Mouse (Mus musculus) embryonic facial prominence, embryonic 11.5 days (tissue): Measurements from ENCODE around the gene 4930550C14Rik. TPM values are rescaled to one million over a fixed set of nuclear protein-coding genes. Genes with fewer than 3 reads are reported as not detected.

Experiments used
- ATAC-seq: fragments of 200-750 bp; cut with Nextera tagmentation; replicated peaks from 2 replicates; pipeline ENCODE4 v1.8.0; 2017; ENCODE audit warnings: low read depth; ENCODE audit not compliant: insufficient number of reproducible peaks, low FRiP score, low TSS enrichment
- DNase-seq: peaks from one replicate; pipeline ENCODE4 v3.0.0-alpha.2; 2015; ENCODE audit warnings: low spot score
- H3K27ac ChIP-seq: fragments of 300-500 bp; sonication (generic); replicated peaks from 2 replicates; pipeline ENCODE4 v1.5.1; 2014; ENCODE audit warnings: mild to moderate bottlenecking, low read depth, low read length, control low read depth
- H3K27me3 ChIP-seq: fragments of 300-500 bp; sonication (generic); 2 replicates; pipeline ENCODE4 v1.6.1; 2014; ENCODE audit warnings: mild to moderate bottlenecking, low read length, moderate library complexity, mixed read lengths; ENCODE audit not compliant: control insufficient read depth, insufficient read depth
- H3K36me3 ChIP-seq: fragments of 300-500 bp; sonication (generic); replicated peaks from 2 replicates; pipeline ENCODE4 v1.6.1; 2014; ENCODE audit warnings: low read depth, mild to moderate bottlenecking, low read length, moderate library complexity, mixed read lengths; ENCODE audit not compliant: control insufficient read depth, insufficient read depth
- H3K4me1 ChIP-seq: fragments of 300-500 bp; sonication (generic); 2 replicates; pipeline ENCODE4 v1.6.1; 2014; ENCODE audit warnings: low read length, mixed read lengths; ENCODE audit not compliant: control insufficient read depth, insufficient read depth
- H3K4me2 ChIP-seq: fragments of 300-500 bp; sonication (generic); 2 replicates; pipeline ENCODE4 v1.6.1; 2014; ENCODE audit warnings: low read depth, mild to moderate bottlenecking, control low read depth, low read length, moderate library complexity
- H3K4me3 ChIP-seq: fragments of 300-500 bp; sonication (generic); 2 replicates; pipeline ENCODE4 v1.5.1; 2014; ENCODE audit warnings: low read depth, low read length, control low read depth
- H3K9ac ChIP-seq: fragments of 300-500 bp; sonication (generic); replicated peaks from 2 replicates; pipeline ENCODE4 v1.6.1; 2014; ENCODE audit warnings: mild to moderate bottlenecking, control low read depth, low read length
- H3K9me3 ChIP-seq: fragments of 300-500 bp; sonication (generic); replicated peaks from 2 replicates; pipeline ENCODE4 v1.6.1; 2016; ENCODE audit warnings: mild to moderate bottlenecking, low read length, inconsistent platforms, mixed read lengths; ENCODE audit not compliant: control insufficient read depth
- WGBS: fragments of 180-500 bp; shearing (Covaris S2); extraction: QIAGEN DNeasy Blood & Tissue Kit; methylation state at CpG from one replicate; pipeline ENCODE4 v1.1.7; 2014; 5-methylcytosine and 5-hydroxymethylcytosine counted together
- polyA plus RNA-seq: library from polyadenylated mRNA; unstranded; fragments of >200 nt; fragmentation: Nextera tagmentation; extraction: Ambion mirVana; gene quantifications from 2 replicates; pipeline ENCODE4 v1.2.1, GENCODE M21; 2014

Gene 4930550C14Rik
- polyA plus RNA-seq = 0.33 and 0.43 TPM in 2 replicates

- H3K4me2 ChIP-seq = peak within 1 kb of the TSS; percentile 16
- no peak for DNase-seq
Observed at GRCm38 (mm10) chr9:53402291-53402711, at the start of gene 4930550C14Rik. 4930550C14Rik (plus strand) TSS chr9:53402325.

DNA sequence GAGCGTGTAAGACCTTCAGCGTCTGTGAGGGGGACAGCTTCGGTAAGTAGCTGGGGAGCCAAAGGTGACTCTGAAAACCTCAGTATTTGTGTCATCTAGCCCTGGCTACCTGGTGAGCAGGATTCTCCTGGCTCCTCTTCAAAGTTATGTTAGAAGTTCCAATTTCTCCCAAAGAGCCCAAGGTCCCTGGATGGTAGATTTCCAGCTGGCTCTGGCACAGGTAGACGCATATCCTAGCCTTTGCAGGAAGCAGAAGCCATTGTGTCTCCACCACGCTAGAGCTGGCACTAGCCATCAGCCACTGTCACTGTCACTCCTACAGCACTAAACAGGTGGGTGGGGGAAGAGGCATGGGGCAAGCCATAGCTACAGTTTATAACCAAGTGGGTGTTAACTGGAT, 49.0 kb upstream of the 4930550C14Rik start:
- no peaks in the 10 kb centered on the region for H3K36me3 ChIP-seq
- DNase-seq (no peak), ATAC-seq (no peak)
- H3K27me3 ChIP-seq = no peaks in the 10 kb centered on the region
- no peak overlapping the region for H3K4me2 ChIP-seq
- no peak overlapping the region for H3K27ac ChIP-seq
- 86% methylated on average over 5 of the region's 5 CpGs for WGBS
- no peaks in the 10 kb centered on the region for H3K9me3 ChIP-seq
- no peak overlapping the region for H3K4me3 ChIP-seq
- H3K9ac ChIP-seq = no peak overlapping the region
- no peaks in the 10 kb centered on the region for H3K4me1 ChIP-seq

More at GRCm38 (mm10) chr9:53402291-53402711, at the start of gene 4930550C14Rik:
- no peak within 1 kb of the TSS for H3K9ac ChIP-seq
- no peaks in the 10 kb centered on the region for H3K9me3 ChIP-seq
- H3K27me3 ChIP-seq = no peaks in the 10 kb centered on the region
- WGBS = 39% methylated on average over 11 of the region's 11 CpGs
- no peak within 1 kb of the TSS for H3K4me3 ChIP-seq
- ATAC-seq = no peak
- H3K36me3 ChIP-seq = no peaks in the 10 kb centered on the region
- no peak within 1 kb of the TSS for H3K27ac ChIP-seq
- no peaks in the 10 kb centered on the region; the same call in 1 of the 2 replicates for H3K4me1 ChIP-seq

GRCm38 (mm10) chr9:53356219-53357155, 45.6 kb upstream of the 4930550C14Rik start:
- H3K36me3 ChIP-seq = no peaks in the 10 kb centered on the region
- H3K4me3 ChIP-seq = no peak overlapping the region
- no peaks in the 10 kb centered on the region for H3K4me1 ChIP-seq
- WGBS = 58% methylated on average over 14 of the region's 14 CpGs
- H3K9ac ChIP-seq = no peak overlapping the region
- DNase-seq = peak; percentile 4
- no peak overlapping the region for H3K4me2 ChIP-seq
- no peaks in the 10 kb centered on the region for H3K27me3 ChIP-seq
- H3K9me3 ChIP-seq = no peaks in the 10 kb centered on the region
- no peak for ATAC-seq
- no peak overlapping the region for H3K27ac ChIP-seq

- no peak for DNase-seq
- no peaks in the 10 kb centered on the region for H3K27me3 ChIP-seq
- no peak overlapping the region for H3K9ac ChIP-seq
- ATAC-seq = no peak
- no peaks in the 10 kb centered on the region for H3K4me1 ChIP-seq
- no peak overlapping the region for H3K4me2 ChIP-seq
- 53% methylated on average over 3 of the region's 3 CpGs for WGBS
- no peak overlapping the region for H3K27ac ChIP-seq
- H3K4me3 ChIP-seq = no peak overlapping the region
- no peaks in the 10 kb centered on the region for H3K36me3 ChIP-seq
- H3K9me3 ChIP-seq = no peaks in the 10 kb centered on the region
Observed at GRCm38 (mm10) chr9:53371339-53371738, 30.8 kb upstream of the 4930550C14Rik start.

DNA sequence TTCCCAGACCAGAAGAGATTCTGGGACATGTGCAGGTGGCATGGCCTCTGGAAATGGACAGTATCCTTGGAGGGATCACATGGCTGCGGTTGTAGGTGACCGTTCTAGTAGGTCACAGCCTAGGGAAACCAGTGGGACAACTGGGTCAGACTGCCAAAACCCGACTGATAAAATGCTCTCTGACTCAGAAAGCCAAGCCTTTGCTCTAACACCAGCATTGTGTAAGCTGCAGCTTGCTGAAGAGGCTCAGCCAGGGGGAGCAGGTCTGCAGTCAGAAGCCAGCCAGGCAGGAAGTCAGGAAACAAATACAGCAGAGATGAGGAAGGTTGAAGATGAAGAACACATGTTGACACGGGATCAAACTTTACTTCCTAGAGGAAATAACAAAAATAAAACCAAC, 26.2 kb upstream of the 4930550C14Rik start:
- ATAC-seq (no peak), DNase-seq (no peak)
- no peaks in the 10 kb centered on the region for H3K36me3 ChIP-seq
- 77% methylated on average over 4 of the region's 4 CpGs for WGBS
- no peaks in the 10 kb centered on the region for H3K4me1 ChIP-seq
- no peak overlapping the region for H3K27ac ChIP-seq
- H3K4me3 ChIP-seq = no peak overlapping the region
- no peaks in the 10 kb centered on the region for H3K27me3 ChIP-seq
- no peak overlapping the region for H3K4me2 ChIP-seq
- H3K9me3 ChIP-seq = no peaks in the 10 kb centered on the region
- H3K9ac ChIP-seq = no peak overlapping the region

GRCm38 (mm10) chr9:53376820-53377219, 25.3 kb upstream of the 4930550C14Rik start:
- H3K9me3 ChIP-seq = no peaks in the 10 kb centered on the region
- no peak overlapping the region for H3K27ac ChIP-seq
- H3K36me3 ChIP-seq = no peaks in the 10 kb centered on the region
- H3K4me3 ChIP-seq = no peak overlapping the region
- DNase-seq = no peak
- H3K27me3 ChIP-seq = no peaks in the 10 kb centered on the region
- 82% methylated on average over 13 of the region's 13 CpGs for WGBS
- no peaks in the 10 kb centered on the region for H3K4me1 ChIP-seq
- no peak overlapping the region for H3K9ac ChIP-seq
- ATAC-seq = no peak
- H3K4me2 ChIP-seq = no peak overlapping the region

DNA sequence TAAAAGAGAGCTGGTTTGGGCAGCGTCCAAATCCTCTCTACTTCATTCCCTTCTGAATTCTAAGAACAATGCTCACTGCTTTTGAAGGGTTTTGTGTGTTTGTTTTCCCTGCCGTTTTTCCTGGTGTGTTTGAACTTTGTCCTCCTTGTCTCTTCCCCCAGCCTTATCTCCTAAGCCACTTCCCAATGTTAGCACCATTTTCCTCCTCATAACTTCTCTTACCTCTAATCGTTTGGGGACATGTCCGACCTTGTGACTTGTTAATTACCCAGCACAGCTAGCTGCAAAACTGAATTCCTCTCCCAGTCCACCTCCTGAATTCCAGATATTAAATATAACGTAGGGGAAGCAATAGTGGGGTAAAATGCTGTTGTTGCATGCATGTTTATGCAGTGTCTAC, 24.5 kb upstream of the 4930550C14Rik start:
- WGBS = 64% methylated on average over 5 of the region's 5 CpGs
- Histone ChIP-seq H3K4me2 (no peak overlapping the region), H3K9ac (no peak overlapping the region), H3K36me3 (no peaks in the 10 kb centered on the region), H3K27ac (no peak overlapping the region), H3K9me3 (no peaks in the 10 kb centered on the region), H3K4me1 (no peaks in the 10 kb centered on the region), H3K27me3 (no peaks in the 10 kb centered on the region), H3K4me3 (no peak overlapping the region)
- no peak for ATAC-seq
- no peak for DNase-seq

GRCm38 (mm10) chr9:53378171-53378570, 24.0 kb upstream of the 4930550C14Rik start:
- Histone ChIP-seq H3K27ac (no peak overlapping the region), H3K4me3 (no peak overlapping the region), H3K9me3 (no peaks in the 10 kb centered on the region), H3K9ac (no peak overlapping the region), H3K4me1 (no peaks in the 10 kb centered on the region), H3K4me2 (no peak overlapping the region), H3K27me3 (no peaks in the 10 kb centered on the region), H3K36me3 (no peaks in the 10 kb centered on the region)
- no peak for ATAC-seq
- 79% methylated on average over 3 of the region's 3 CpGs for WGBS
- no peak for DNase-seq
